Mouse (Mus musculus) G1E (cell line): ENCODE results near the gene Rarg.

ENCODE experiments used
- CTCF ChIP-seq: IDR thresholded peaks from 2 replicates; pipeline ENCODE4 v1.5.1; 2012; ENCODE audit warnings: low read depth, low read length, inconsistent platforms, mixed read lengths
- GATA1 ChIP-seq: IDR thresholded peaks from 2 replicates; pipeline ENCODE4 v1.6.1; 2012; ENCODE audit warnings: borderline replicate concordance, low read length, inconsistent platforms, mixed read lengths
- GATA2 ChIP-seq: IDR thresholded peaks from 2 replicates; pipeline ENCODE4 v1.6.1; 2012; ENCODE audit warnings: low read depth, low read length, inconsistent platforms, borderline replicate concordance
- POLR2AphosphoS5 ChIP-seq: IDR thresholded peaks from 2 replicates; pipeline ENCODE4 v1.6.1; 2012; ENCODE audit warnings: low read depth, low read length, inconsistent platforms; ENCODE audit not compliant: insufficient replicate concordance
- TAL1 ChIP-seq: conservative IDR thresholded peaks from 2 replicates; pipeline ENCODE4 v1.6.1; 2012; ENCODE audit warnings: low read depth, low read length, inconsistent platforms, mixed read lengths

DNA sequence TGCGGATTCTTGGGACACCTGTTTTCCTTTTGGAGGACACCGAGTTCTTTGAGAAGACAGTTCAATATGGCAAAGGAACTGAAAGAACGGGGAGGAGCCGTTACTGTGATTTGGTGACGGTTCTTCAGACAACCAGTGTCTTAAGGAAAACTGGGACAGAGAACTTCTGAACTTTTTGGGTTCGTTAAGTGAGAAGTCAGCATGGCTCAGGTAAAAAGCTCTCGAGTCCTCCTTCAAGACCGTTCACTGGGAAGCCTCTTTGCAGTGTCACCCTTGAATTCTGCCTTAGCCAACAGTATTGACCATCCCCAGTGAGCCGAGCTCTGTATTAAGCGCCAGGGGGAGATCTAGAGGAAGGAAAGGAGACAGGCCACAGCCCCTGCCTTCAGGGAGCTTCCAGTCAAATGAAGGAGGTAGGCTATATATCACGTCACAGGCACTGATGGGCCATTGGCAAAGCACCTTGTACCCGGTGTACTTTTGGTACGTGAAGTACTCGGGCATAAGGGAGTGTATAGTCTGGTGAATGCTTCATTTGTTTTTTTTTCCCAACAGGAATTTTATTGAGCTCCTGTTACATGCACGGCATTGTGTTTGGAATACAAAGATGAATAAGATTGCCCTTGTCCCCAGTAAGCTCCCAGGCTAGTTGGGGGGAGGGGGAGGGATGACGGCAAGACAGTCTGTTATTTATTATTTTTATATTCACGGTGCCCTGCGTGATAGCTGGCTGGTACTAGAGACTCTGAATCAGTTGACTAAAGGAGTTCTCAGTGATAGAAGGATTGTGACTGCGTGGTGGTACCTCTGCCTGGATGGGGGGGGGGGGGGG lies 52.4 kb downstream of the Rarg start, which contains the start of gene Csad:
- TF ChIP-seq TAL1 (no peak), CTCF (no peak), GATA1 (no peak), POLR2AphosphoS5 (no peak), GATA2 (no peak)
